Mouse (Mus musculus): ENCODE data around the gene Tatdn3.
"Not testable (repeated sequence)": the region's sequence is repeated elsewhere in the genome, so short reads cannot be mapped to it uniquely, and the experiment has no call there.

Gene Tatdn3

GRCm38 (mm10) chr1:191073486-191073885, 10.8 kb upstream of the Tatdn3 start:
- no peak for DNase-seq

GRCm38 (mm10) chr1:191073001-191073400, 10.3 kb upstream of the Tatdn3 start:
- DNase-seq, result no peak

- no peak for DNase-seq
These were observed 9.7 kb upstream of the Tatdn3 start for GRCm38 (mm10) chr1:191072329-191072913.

GRCm38 (mm10) chr1:191071613-191072012, 8.9 kb upstream of the Tatdn3 start:
- no peak for DNase-seq

- DNase-seq, result no peak
These were observed 7.5 kb upstream of the Tatdn3 start for GRCm38 (mm10) chr1:191070259-191070658.

- no peak for DNase-seq
These were observed 5.6 kb upstream of the Tatdn3 start for GRCm38 (mm10) chr1:191068377-191068776.

- DNase-seq, result no peak
These were observed 2.5 kb upstream of the Tatdn3 start for GRCm38 (mm10) chr1:191065188-191065587.

GRCm38 (mm10) chr1:191064535-191064934, 1.8 kb upstream of the Tatdn3 start:
- no peak for DNase-seq

- no peak for DNase-seq
These were observed 968 bp upstream of the Tatdn3 start for GRCm38 (mm10) chr1:191063700-191064099.

GRCm38 (mm10) chr1:191062241-191062780, 421 bp downstream of the Tatdn3 start:
- DNase-seq, result no peak

GRCm38 (mm10) chr1:191057461-191057860, 5.3 kb downstream of the Tatdn3 start:
- no peak for DNase-seq

- DNase-seq, result no peak
These were observed 7.2 kb downstream of the Tatdn3 start for GRCm38 (mm10) chr1:191055533-191055873.

GRCm38 (mm10) chr1:191054870-191055532, 7.7 kb downstream of the Tatdn3 start:
- DNase-seq, result no peak

- no peak for DNase-seq
These were observed 9.2 kb downstream of the Tatdn3 start for GRCm38 (mm10) chr1:191053555-191053954.

GRCm38 (mm10) chr1:191046231-191046824, 16.4 kb downstream of the Tatdn3 start:
- DNase-seq, result no peak

GRCm38 (mm10) chr1:191045264-191045663, 17.5 kb downstream of the Tatdn3 start:
- DNase-seq, result no peak

- DNase-seq, result no peak
These were observed 20.0 kb downstream of the Tatdn3 start for GRCm38 (mm10) chr1:191042688-191043087.

- no peak for DNase-seq
These were observed 20.6 kb downstream of the Tatdn3 start for GRCm38 (mm10) chr1:191042106-191042505.

- DNase-seq, result no peak
These were observed 21.4 kb downstream of the Tatdn3 start for GRCm38 (mm10) chr1:191041352-191041751.

GRCm38 (mm10) chr1:191037999-191038398, 24.7 kb downstream of the Tatdn3 start:
- DNase-seq, result no peak

GRCm38 (mm10) chr1:191036554-191037334, 26.0 kb downstream of the Tatdn3 start, which contains the start of gene Spata45:
Gene Spata45 (plus strand): TSS chr1:191036639.
- DNase-seq, result no peak

GRCm38 (mm10) chr1:191035649-191036048, 27.1 kb downstream of the Tatdn3 start:
- DNase-seq, result no peak

- not testable (repeated sequence) for DNase-seq
These were observed 31.8 kb downstream of the Tatdn3 start for GRCm38 (mm10) chr1:191030922-191031425.
